Comparison of ENCODE assay signal across 8 mouse cellular contexts in the genomic region with DNA sequence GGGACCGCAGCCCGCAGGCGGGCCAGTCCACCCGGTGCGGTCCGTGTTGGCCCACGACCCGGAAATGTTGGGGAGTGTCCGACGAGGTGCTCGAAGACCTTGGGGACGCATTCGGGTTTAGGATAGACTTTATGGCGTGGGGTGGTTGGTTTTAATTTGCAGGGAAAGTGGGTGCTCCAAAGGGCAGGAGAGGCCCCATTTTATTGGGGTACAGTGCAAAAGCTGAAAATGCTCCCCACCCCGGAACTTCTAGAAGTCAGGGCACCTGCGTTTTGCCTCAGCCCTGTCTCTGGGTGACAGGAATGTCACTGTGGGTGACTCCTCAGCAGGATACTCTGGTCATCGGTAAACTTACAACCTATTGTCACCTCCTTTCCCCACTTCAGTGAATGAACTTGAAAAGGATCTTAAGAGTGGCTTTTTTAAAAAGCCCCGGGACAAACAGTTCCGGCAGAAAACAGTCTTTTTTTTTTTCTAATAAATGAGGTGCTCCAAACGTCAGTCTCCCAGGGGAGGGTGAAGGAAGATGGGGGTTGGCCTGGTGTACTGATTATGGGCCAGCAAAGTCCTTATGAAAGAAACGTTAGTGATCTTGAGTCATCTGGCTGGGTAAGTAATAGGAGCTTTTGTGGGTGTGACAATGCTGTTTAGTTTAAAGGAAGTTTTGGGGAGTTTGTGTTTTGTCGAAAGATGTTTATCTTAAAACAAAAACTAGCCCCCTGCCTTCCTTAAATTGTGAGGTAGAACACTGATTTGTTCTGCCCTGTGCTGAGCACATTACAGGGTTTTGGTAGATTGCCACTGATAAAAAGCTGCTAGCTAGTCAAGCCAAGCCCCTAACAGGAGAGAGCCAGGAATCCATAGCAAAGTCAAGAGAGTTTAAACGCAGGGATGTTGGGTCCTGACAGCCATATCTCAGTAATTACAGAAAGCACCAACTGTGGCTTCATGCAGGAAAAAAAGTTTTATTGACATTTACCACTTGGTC. TPM values are rescaled to one million over a fixed set of nuclear protein-coding genes. Genes with fewer than 3 reads are reported as not detected.
DNase-seq lines count a peak whose midpoint lies in the region; ATAC-seq and TF ChIP-seq lines count a peak whose summit lies in the region.

No protein-coding gene starts in this region.

- H3K27ac ChIP-seq in left cerebral cortex, adult 2 months = no peak overlapping the region
- no peak overlapping the region for H3K27ac ChIP-seq in forebrain, embryonic 11.5 days (ENCODE audit: low read depth, low read length)
- peak overlapping the region; percentile 96 for H3K27ac ChIP-seq in hindbrain, embryonic 13.5 days

- WGBS in forebrain, embryonic 11.5 days = 4% methylated on average over 23 of the region's 23 CpGs
- WGBS in hindbrain, embryonic 13.5 days = 4% methylated on average over 23 of the region's 23 CpGs

- no peak for ATAC-seq in forebrain, embryonic 11.5 days (replicated peaks; ENCODE audit: low FRiP score)
- ATAC-seq in hindbrain, embryonic 13.5 days (ENCODE audit: low FRiP score) = peak; percentile 1; the same call in 1 of the 2 replicates

- intact Hi-C loops in left cerebral cortex, adult 2 months (cut with DNase I) = loop anchor here (1.0 to 2.0 kb wide), 2 partner anchors 116 to 419 kb away; no protein-coding TSS in a partner anchor
- intact Hi-C loops in left cerebral cortex, postnatal 10 days (cut with DNase I) = loop anchor here (5.0 to 10.0 kb wide), 2 partner anchors 116 to 419 kb away; no protein-coding TSS in a partner anchor

- no peak for DNase-seq in left cerebral cortex, adult 2 months (ENCODE audit: extremely low spot score in 1 of 2, low spot score in 2 of 2)
- DNase-seq in left cerebral cortex, postnatal 10 days (ENCODE audit: extremely low spot score in 1 of 2, low spot score in 2 of 2) = no peak
- no peak for DNase-seq in forebrain, embryonic 11.5 days (ENCODE audit: low spot score)
- peak; percentile 56 for DNase-seq in lung, postnatal 25 days (ENCODE audit: low spot score)
- DNase-seq in urinary bladder, postnatal 25 days (ENCODE audit: low spot score) = no peak
- no peak for DNase-seq in urinary bladder, postnatal 14 days (ENCODE audit: low spot score)
- no peak for DNase-seq in layer of hippocampus, postnatal 10 days (ENCODE audit: low spot score in 2 of 2)

- H3K4me1 ChIP-seq in forebrain, embryonic 11.5 days (replicated peaks; ENCODE audit: control insufficient read depth, insufficient read depth, low read length) = no peaks in the 10 kb centered on the region; the same call in 1 of the 2 replicates
- peaks cover 29% of the 10 kb centered on the region for H3K4me1 ChIP-seq in hindbrain, embryonic 13.5 days (replicated peaks)

- H3K9me3 ChIP-seq in forebrain, embryonic 11.5 days (ENCODE audit: control insufficient read depth, low read length) = no peaks in the 10 kb centered on the region
- H3K9me3 ChIP-seq in hindbrain, embryonic 13.5 days = no peaks in the 10 kb centered on the region

- H3K4me3 ChIP-seq in left cerebral cortex, adult 2 months = peak overlapping the region; percentile 62
- peak overlapping the region; percentile 70 for H3K4me3 ChIP-seq in forebrain, embryonic 11.5 days (ENCODE audit: low read depth, low read length)
- H3K4me3 ChIP-seq in hindbrain, embryonic 13.5 days = peak overlapping the region; percentile 69

- no peaks in the 10 kb centered on the region for H3K36me3 ChIP-seq in forebrain, embryonic 11.5 days (ENCODE audit: control insufficient read depth, insufficient read depth, low read length)
- H3K36me3 ChIP-seq in hindbrain, embryonic 13.5 days = no peaks in the 10 kb centered on the region

- peak overlapping the region; percentile 95 for H3K9ac ChIP-seq in forebrain, embryonic 11.5 days (ENCODE audit: low read length)
- H3K9ac ChIP-seq in hindbrain, embryonic 13.5 days = peak overlapping the region; percentile 92

- no peak for TF ChIP-seq CTCF in left cerebral cortex, adult 2 months (IDR thresholded peaks at IDR 0.05)

- no peaks in the 10 kb centered on the region for H3K27me3 ChIP-seq in forebrain, embryonic 11.5 days (ENCODE audit: control insufficient read depth, insufficient read depth, low read length)
- no peaks in the 10 kb centered on the region for H3K27me3 ChIP-seq in hindbrain, embryonic 13.5 days

- peak overlapping the region; percentile 73 for H3K4me2 ChIP-seq in forebrain, embryonic 11.5 days (ENCODE audit: low read depth, low read length, severe bottlenecking)
- H3K4me2 ChIP-seq in hindbrain, embryonic 13.5 days = peak overlapping the region; percentile 80

RNA-seq across cellular contexts. Expression of a gene that starts 39.1 kb away (rescaled TPM):
- 100 to 1,000 TPM; 199 to 207 TPM for total RNA-seq in left cerebral cortex, adult 2 months (2021)
- total RNA-seq in left cerebral cortex, postnatal 10 days (2021) = 100 to 1,000 TPM; 138 TPM
- 23.5 and 24.0 TPM in 2 replicates for polyA plus RNA-seq in forebrain, embryonic 11.5 days (2014; fragmentation: Nextera tagmentation; extraction: Ambion mirVana)
- polyA plus RNA-seq in hindbrain, embryonic 13.5 days (2015; fragmentation: Nextera tagmentation; extraction: Ambion mirVana) = 35.8 and 36.1 TPM in 2 replicates
- 100 to 1,000 TPM; 160 to 162 TPM for total RNA-seq in layer of hippocampus, postnatal 10 days (2021)
